In genomic region chr7:34169454-34169853, GRCm38 (mm10) we compare ENCODE assay signal across 8 mouse cellular contexts. TPM values are rescaled to one million over a fixed set of nuclear protein-coding genes. Genes with fewer than 3 reads are reported as not detected.
DNase-seq lines count a peak whose midpoint lies in the region; ATAC-seq and TF ChIP-seq lines count a peak whose summit lies in the region.

Gene Uba2, minus strand, starts transcription at chr7:34169599.

- no peak for TF ChIP-seq EP300 in liver, postnatal 0 days (IDR thresholded peaks at IDR 0.05; ENCODE audit: low read depth)

- peak within 1 kb of the TSS; percentile 93; the same call in 1 of the 2 replicates for H3K27ac ChIP-seq in kidney, embryonic 16.5 days (ENCODE audit: low read length)
- peak within 1 kb of the TSS; percentile 85 for H3K27ac ChIP-seq in forebrain, postnatal 0 days (ENCODE audit: low read depth, low read length)
- H3K27ac ChIP-seq in hindbrain, embryonic 15.5 days (replicated peaks): peak within 1 kb of the TSS; percentile 90
- H3K27ac ChIP-seq in liver, postnatal 0 days (ENCODE audit: low read depth): peak within 1 kb of the TSS; percentile 81

- peaks cover 10% of the 10 kb centered on the region for H3K4me1 ChIP-seq in kidney, embryonic 16.5 days (ENCODE audit: insufficient read depth, low read length)
- peaks cover 8% of the 10 kb centered on the region; the same call in 1 of the 2 replicates for H3K4me1 ChIP-seq in forebrain, postnatal 0 days (ENCODE audit: insufficient read depth)
- peaks cover 12% of the 10 kb centered on the region for H3K4me1 ChIP-seq in hindbrain, embryonic 15.5 days (replicated peaks)
- peaks cover 11% of the 10 kb centered on the region for H3K4me1 ChIP-seq in liver, postnatal 0 days (ENCODE audit: insufficient read depth)

- H3K27me3 ChIP-seq in kidney, embryonic 16.5 days (ENCODE audit: insufficient read depth, low read length): no peaks in the 10 kb centered on the region
- no peaks in the 10 kb centered on the region for H3K27me3 ChIP-seq in forebrain, postnatal 0 days (ENCODE audit: insufficient read depth, low read length)
- no peaks in the 10 kb centered on the region for H3K27me3 ChIP-seq in hindbrain, embryonic 15.5 days
- H3K27me3 ChIP-seq in liver, postnatal 0 days (ENCODE audit: insufficient read depth, low read length): no peaks in the 10 kb centered on the region

- no peak for TF ChIP-seq CTCF in forebrain, postnatal 0 days (IDR thresholded peaks at IDR 0.05; ENCODE audit: low read depth)
- no peak for TF ChIP-seq CTCF in liver, postnatal 0 days (IDR thresholded peaks at IDR 0.05; ENCODE audit: low read depth)

- peak within 1 kb of the TSS; percentile 98 for H3K4me3 ChIP-seq in kidney, embryonic 16.5 days (ENCODE audit: low read length)
- H3K4me3 ChIP-seq in forebrain, postnatal 0 days (ENCODE audit: low read depth, low read length): peak within 1 kb of the TSS; percentile 90
- H3K4me3 ChIP-seq in hindbrain, embryonic 15.5 days: peak within 1 kb of the TSS; percentile 87
- peak within 1 kb of the TSS; percentile 80 for H3K4me3 ChIP-seq in liver, postnatal 0 days (ENCODE audit: low read depth, low read length)

- 82% methylated on average over 3 of the region's 3 CpGs for WGBS in kidney, embryonic 16.5 days
- 80% methylated on average over 3 of the region's 3 CpGs for WGBS in forebrain, postnatal 0 days
- 83% methylated on average over 3 of the region's 3 CpGs for WGBS in hindbrain, embryonic 15.5 days
- 78% methylated on average over 3 of the region's 3 CpGs for WGBS in liver, postnatal 0 days (ENCODE audit: insufficient replicate concordance)

- no peak for ATAC-seq in kidney, embryonic 16.5 days (ENCODE audit: low FRiP score, low TSS enrichment)
- ATAC-seq in activated CD4-positive, CD25-positive, alpha-beta regulatory T cell, adult 4 months: no peak
- ATAC-seq in forebrain, postnatal 0 days: no peak
- no peak for ATAC-seq in hindbrain, embryonic 15.5 days (ENCODE audit: low FRiP score, low read depth)
- ATAC-seq in liver, postnatal 0 days: no peak

- no peaks in the 10 kb centered on the region for H3K9me3 ChIP-seq in kidney, embryonic 16.5 days (ENCODE audit: low read length)
- no peaks in the 10 kb centered on the region for H3K9me3 ChIP-seq in forebrain, postnatal 0 days (ENCODE audit: low read length)
- H3K9me3 ChIP-seq in hindbrain, embryonic 15.5 days: no peaks in the 10 kb centered on the region
- no peaks in the 10 kb centered on the region for H3K9me3 ChIP-seq in liver, postnatal 0 days (ENCODE audit: low read length)

- peak within 1 kb of the TSS; percentile 85 for H3K4me2 ChIP-seq in kidney, embryonic 16.5 days (replicated peaks; ENCODE audit: low read depth, low read length)
- H3K4me2 ChIP-seq in forebrain, postnatal 0 days (ENCODE audit: low read depth): peak within 1 kb of the TSS; percentile 78
- peak within 1 kb of the TSS; percentile 81 for H3K4me2 ChIP-seq in hindbrain, embryonic 15.5 days
- peak within 1 kb of the TSS; percentile 85 for H3K4me2 ChIP-seq in liver, postnatal 0 days (ENCODE audit: low read depth, low read length)

- H3K36me3 ChIP-seq in kidney, embryonic 16.5 days (ENCODE audit: insufficient read depth, low read length): peaks cover 14% of the 10 kb centered on the region
- H3K36me3 ChIP-seq in forebrain, postnatal 0 days (ENCODE audit: insufficient read depth): peaks cover 6% of the 10 kb centered on the region
- peaks cover 8% of the 10 kb centered on the region; the same call in 1 of the 2 replicates for H3K36me3 ChIP-seq in hindbrain, embryonic 15.5 days
- peaks cover 8% of the 10 kb centered on the region for H3K36me3 ChIP-seq in liver, postnatal 0 days (replicated peaks; ENCODE audit: insufficient read depth, low read length)

- DNase-seq in kidney, adult 9 months: no peak
- no peak for DNase-seq in forebrain, postnatal 0 days
- DNase-seq in liver, postnatal 0 days: no peak
- no peak for DNase-seq in B cell, adult 2 months
- no peak for DNase-seq in thymus, postnatal 10 days (ENCODE audit: low spot score in 2 of 2)

- H3K9ac ChIP-seq in kidney, embryonic 16.5 days (replicated peaks; ENCODE audit: low read length): peak within 1 kb of the TSS; percentile 95
- peak within 1 kb of the TSS; percentile 86 for H3K9ac ChIP-seq in forebrain, postnatal 0 days
- H3K9ac ChIP-seq in hindbrain, embryonic 15.5 days: peak within 1 kb of the TSS; percentile 89
- peak within 1 kb of the TSS; percentile 90; the same call in 1 of the 2 replicates for H3K9ac ChIP-seq in liver, postnatal 0 days (replicated peaks)

RNA-seq across cellular contexts. Expression of gene Uba2, which starts in this region (rescaled TPM):
- 212 and 216 TPM in 2 replicates for polyA plus RNA-seq in kidney, embryonic 16.5 days (2015; fragmentation: Nextera tagmentation; extraction: Ambion mirVana)
- polyA plus RNA-seq in activated CD4-positive, CD25-positive, alpha-beta regulatory T cell, adult 4 months (2017; shearing (Covaris generic)): 10 to 100 TPM; 93.3 to 94.9 TPM
- 179 and 196 TPM in 2 replicates for total RNA-seq in forebrain, postnatal 0 days (2014; rRNA removed)
- 109 and 123 TPM in 2 replicates for polyA plus RNA-seq in forebrain, postnatal 0 days (2015; fragmentation: Nextera tagmentation; extraction: Ambion mirVana)
- polyA plus RNA-seq in hindbrain, embryonic 15.5 days (2015; fragmentation: Nextera tagmentation; extraction: Ambion mirVana): 156 and 162 TPM in 2 replicates
- polyA plus RNA-seq in liver, postnatal 0 days (2015; fragmentation: Nextera tagmentation; extraction: Ambion mirVana): 42.1 and 50.0 TPM in 2 replicates
